Mouse (Mus musculus) thymus, adult 2 months (tissue): ENCODE measurements at regions not wholly inside any gene's neighbourhood (a gene's known extent, or its start where the extent isn't known, plus 50 kb on each side); places are given as distances from the start of the nearest gene placed in this dataset.

Source experiments
- DNase-seq: peaks from one replicate; pipeline ENCODE4 v3.0.0; 2021
- H3K27ac ChIP-seq: fragments of 200-500 bp; 2 replicates; pipeline ENCODE4 v1.5.1; 2012; ENCODE audit warnings: low read length, control low read depth; ENCODE audit not compliant: control insufficient read depth, insufficient read depth
- H3K27me3 ChIP-seq: fragments of 200-500 bp; 2 replicates; pipeline ENCODE4 v1.6.1; 2012; ENCODE audit warnings: mild to moderate bottlenecking, low read length, moderate library complexity, mixed read lengths; ENCODE audit not compliant: control insufficient read depth, insufficient read depth
- H3K36me3 ChIP-seq: fragments of 200-500 bp; 2 replicates; pipeline ENCODE4 v1.6.1; 2012; ENCODE audit warnings: mild to moderate bottlenecking, low read length, moderate library complexity; ENCODE audit not compliant: control insufficient read depth, insufficient read depth
- H3K4me1 ChIP-seq: fragments of 200-500 bp; replicated peaks from 2 replicates; pipeline ENCODE4 v1.6.1; 2012; ENCODE audit warnings: low read length; ENCODE audit not compliant: control insufficient read depth, insufficient read depth
- H3K4me3 ChIP-seq: fragments of 200-500 bp; 2 replicates; pipeline ENCODE4 v1.5.1; 2012; ENCODE audit warnings: mild to moderate bottlenecking, low read length, control low read depth, moderate library complexity; ENCODE audit not compliant: control insufficient read depth, insufficient read depth
- CTCF ChIP-seq: fragments of 200-500 bp; IDR thresholded peaks from 2 replicates; pipeline ENCODE4 v1.5.1; 2012; ENCODE audit warnings: mild to moderate bottlenecking, control low read depth, low read length, moderate library complexity, borderline replicate concordance; ENCODE audit not compliant: control insufficient read depth, poor library complexity, insufficient read depth; ENCODE audit errors: extremely low read depth
- POLR2A ChIP-seq: fragments of 200-500 bp; IDR thresholded peaks from 2 replicates; pipeline ENCODE4 v1.6.1; 2012; ENCODE audit warnings: mild to moderate bottlenecking, low read length, control low read depth, moderate library complexity; ENCODE audit not compliant: control insufficient read depth, poor library complexity, insufficient read depth; ENCODE audit errors: extremely low read depth
- WGBS: fragments of 180-500 bp; shearing (Covaris S2); methylation state at CpG from one replicate; pipeline ENCODE4 v1.1.7; 2018; 5-methylcytosine and 5-hydroxymethylcytosine counted together

GRCm38 (mm10) chr3:137807913-137808684 lies 56.2 kb upstream of the H2afz start:
- H3K36me3 ChIP-seq: no peaks in the 10 kb centered on the region
- TF ChIP-seq POLR2A (no peak), CTCF (no peak)
- no peaks in the 10 kb centered on the region for H3K4me1 ChIP-seq
- no peak for DNase-seq
- H3K4me3 ChIP-seq: no peak overlapping the region
- no peak overlapping the region for H3K27ac ChIP-seq
- WGBS: 79% methylated on average over 5 of the region's 5 CpGs
- H3K27me3 ChIP-seq: no peaks in the 10 kb centered on the region

- Histone ChIP-seq H3K4me1 (no peaks in the 10 kb centered on the region), H3K27ac (no peak overlapping the region), H3K4me3 (no peak overlapping the region), H3K36me3 (no peaks in the 10 kb centered on the region), H3K27me3 (no peaks in the 10 kb centered on the region)
- no peak for TF ChIP-seq POLR2A
- TF ChIP-seq CTCF: no peak
- 39% methylated on average over 3 of the region's 3 CpGs for WGBS
- no peak for DNase-seq
Measured at GRCm38 (mm10) chr3:137810123-137810522, 54.2 kb upstream of the H2afz start.
